7 mouse cellular contexts compared by ENCODE assay signal in the genomic region with DNA sequence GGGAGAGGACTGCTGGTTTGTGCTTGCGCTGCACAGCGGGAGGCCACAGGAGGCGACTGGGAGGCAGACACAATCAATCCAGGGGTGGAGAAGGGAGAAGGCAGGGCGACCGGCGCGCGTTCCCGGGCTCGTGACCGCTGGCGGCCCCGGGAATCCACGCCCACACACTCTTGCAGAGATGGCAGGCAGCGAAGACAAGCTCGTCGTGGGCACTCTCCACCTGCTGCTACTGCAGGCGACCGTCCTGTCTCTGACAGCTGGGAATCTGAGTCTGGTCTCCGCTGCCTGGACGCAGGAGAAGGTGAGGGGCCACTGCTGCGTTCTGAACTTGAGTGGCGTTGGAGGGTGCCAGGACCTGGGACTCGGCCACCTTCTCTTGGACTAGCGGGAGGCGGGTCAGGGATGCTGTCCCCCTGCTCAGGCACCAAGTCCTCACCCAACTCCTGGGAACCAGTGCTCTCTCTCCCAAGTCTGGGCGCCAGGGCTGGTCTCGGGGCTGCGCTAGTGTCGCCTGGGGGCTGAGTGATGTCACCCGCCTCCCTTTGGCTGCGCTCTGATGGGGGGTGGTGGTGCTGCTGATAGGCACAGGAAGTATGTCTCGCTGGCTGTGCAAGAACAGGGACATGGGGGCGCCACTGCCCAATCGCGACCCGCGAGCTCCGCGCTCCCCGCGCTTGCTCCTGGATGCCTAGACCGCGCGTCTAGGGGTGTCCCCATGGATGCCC. TPM values are rescaled to one million over a fixed set of nuclear protein-coding genes. Genes with fewer than 3 reads are reported as not detected.
DNase-seq lines count a peak whose midpoint lies in the region; ATAC-seq lines count a peak whose summit lies in the region.

No protein-coding gene starts in this region.

- peak overlapping the region; percentile 56 for H3K9ac ChIP-seq in embryonic facial prominence, embryonic 12.5 days
- peak overlapping the region; percentile 11; the same call in 1 of the 2 replicates for H3K9ac ChIP-seq in limb, embryonic 15.5 days
- H3K9ac ChIP-seq in midbrain, embryonic 16.5 days (ENCODE audit: low read depth, low read length), result peak overlapping the region; percentile 86

- peak overlapping the region; percentile 96 for H3K4me2 ChIP-seq in embryonic facial prominence, embryonic 12.5 days (replicated peaks)
- H3K4me2 ChIP-seq in limb, embryonic 15.5 days, result peak overlapping the region; percentile 97
- H3K4me2 ChIP-seq in midbrain, embryonic 16.5 days (ENCODE audit: low read length), result peak overlapping the region; percentile 81

- WGBS in embryonic facial prominence, embryonic 12.5 days, result under 1% methylated on average over 45 of the region's 45 CpGs
- WGBS in limb, embryonic 15.5 days, result under 1% methylated on average over 45 of the region's 45 CpGs
- under 1% methylated on average over 45 of the region's 45 CpGs for WGBS in midbrain, embryonic 16.5 days

- H3K27me3 ChIP-seq in embryonic facial prominence, embryonic 12.5 days, result peaks cover 19% of the 10 kb centered on the region
- H3K27me3 ChIP-seq in limb, embryonic 15.5 days, result peaks cover 27% of the 10 kb centered on the region
- no peaks in the 10 kb centered on the region for H3K27me3 ChIP-seq in midbrain, embryonic 16.5 days (ENCODE audit: control insufficient read depth, insufficient read depth, low read depth, low read length)

- no peaks in the 10 kb centered on the region for H3K36me3 ChIP-seq in embryonic facial prominence, embryonic 12.5 days
- H3K36me3 ChIP-seq in limb, embryonic 15.5 days, result no peaks in the 10 kb centered on the region
- H3K36me3 ChIP-seq in midbrain, embryonic 16.5 days (ENCODE audit: control insufficient read depth, insufficient read depth, low read length), result no peaks in the 10 kb centered on the region

- H3K9me3 ChIP-seq in embryonic facial prominence, embryonic 12.5 days, result no peaks in the 10 kb centered on the region
- no peaks in the 10 kb centered on the region for H3K9me3 ChIP-seq in limb, embryonic 15.5 days
- H3K9me3 ChIP-seq in midbrain, embryonic 16.5 days (replicated peaks; ENCODE audit: control insufficient read depth, low read length, poor library complexity, severe bottlenecking), result no peaks in the 10 kb centered on the region

- H3K27ac ChIP-seq in embryonic facial prominence, embryonic 12.5 days, result no peak overlapping the region
- H3K27ac ChIP-seq in limb, embryonic 15.5 days, result no peak overlapping the region
- peak overlapping the region; percentile 92 for H3K27ac ChIP-seq in midbrain, embryonic 16.5 days (ENCODE audit: low read length)

- no peaks in the 10 kb centered on the region for H3K4me1 ChIP-seq in embryonic facial prominence, embryonic 12.5 days
- peaks cover 8% of the 10 kb centered on the region; the same call in 1 of the 2 replicates for H3K4me1 ChIP-seq in limb, embryonic 15.5 days
- peaks cover 8% of the 10 kb centered on the region for H3K4me1 ChIP-seq in midbrain, embryonic 16.5 days (ENCODE audit: control insufficient read depth, insufficient read depth, low read length)

- DNase-seq in adrenal gland, postnatal 4 days (ENCODE audit: low spot score in 2 of 2), result peak; percentile 43
- peak; percentile 38 to 48 for DNase-seq in heart, adult 9 months (ENCODE audit: low spot score in 2 of 2)
- DNase-seq in kidney, adult 9 months, result peak; percentile 41
- peak; percentile 20 to 35 for DNase-seq in spleen, postnatal 36 days (ENCODE audit: low spot score in 2 of 2)

- peak; percentile 69; the same call in 1 of the 2 replicates for ATAC-seq in embryonic facial prominence, embryonic 12.5 days (ENCODE audit: insufficient number of reproducible peaks, insufficient read depth, low FRiP score, low TSS enrichment)
- 0 out of 2 replicates have a peak, but pooled peaks have one; percentile 52 for ATAC-seq in limb, embryonic 15.5 days (ENCODE audit: insufficient number of reproducible peaks, low FRiP score, low TSS enrichment, low read depth)
- ATAC-seq in midbrain, embryonic 16.5 days, result peak; percentile 96

- H3K4me3 ChIP-seq in embryonic facial prominence, embryonic 12.5 days, result peak overlapping the region; percentile 61
- H3K4me3 ChIP-seq in limb, embryonic 15.5 days, result peak overlapping the region; percentile 52
- peak overlapping the region; percentile 81 for H3K4me3 ChIP-seq in midbrain, embryonic 16.5 days (ENCODE audit: low read depth, low read length)

RNA-seq across cellular contexts. Expression of a gene that starts 0.5 kb away (rescaled TPM):
- 10 to 100 TPM; 10.5 to 20.1 TPM for total RNA-seq in adrenal gland, postnatal 4 days (2021)
- 6.7 and 7.4 TPM in 2 replicates for polyA plus RNA-seq in embryonic facial prominence, embryonic 12.5 days (2016; fragmentation: Nextera tagmentation; extraction: Ambion mirVana)
- 14.6 and 15.6 TPM in 2 replicates for polyA plus RNA-seq in limb, embryonic 15.5 days (2015; fragmentation: Nextera tagmentation; extraction: Ambion mirVana)
- 27.3 and 28.8 TPM in 2 replicates for polyA plus RNA-seq in midbrain, embryonic 16.5 days (2015; fragmentation: Nextera tagmentation; extraction: Ambion mirVana)

RNA-seq across cellular contexts. Expression of a gene that starts 31.6 kb away (rescaled TPM):
- 10 to 100 TPM; 48.7 to 49.5 TPM for total RNA-seq in adrenal gland, postnatal 4 days (2021)
- 55.0 and 57.3 TPM in 2 replicates for polyA plus RNA-seq in embryonic facial prominence, embryonic 12.5 days (2016; fragmentation: Nextera tagmentation; extraction: Ambion mirVana)
- 33.4 and 35.9 TPM in 2 replicates for polyA plus RNA-seq in limb, embryonic 15.5 days (2015; fragmentation: Nextera tagmentation; extraction: Ambion mirVana)
- 9.8 and 10.3 TPM in 2 replicates for polyA plus RNA-seq in midbrain, embryonic 16.5 days (2015; fragmentation: Nextera tagmentation; extraction: Ambion mirVana)

Comparison
In these comparisons a context has a peak if more than half of its experiments do, and no peak if none do; other contexts are left out.
1. H3K9ac ChIP-seq: peak in every context shown above with its lines; median percentile 86 in midbrain, embryonic 16.5 days; 56 in embryonic facial prominence, embryonic 12.5 days; 11 in limb, embryonic 15.5 days.